Mouse (Mus musculus) CH12F3 (cell line): ENCODE results near the gene Ube2a.

Experiments
- in situ Hi-C: fragments of 300-500 bp; cut with MboI; formaldehyde crosslinking; loops from 2 replicates; pipeline ENCODE4 v1.14.3; 2020; ENCODE audit warnings: low sequenced_read_pairs

Gene Ube2a

GRCm38 (mm10) chrX:36901655-36902054 is 28.0 kb downstream of the Ube2a start:
- in situ Hi-C loops, result no loop called here

DNA sequence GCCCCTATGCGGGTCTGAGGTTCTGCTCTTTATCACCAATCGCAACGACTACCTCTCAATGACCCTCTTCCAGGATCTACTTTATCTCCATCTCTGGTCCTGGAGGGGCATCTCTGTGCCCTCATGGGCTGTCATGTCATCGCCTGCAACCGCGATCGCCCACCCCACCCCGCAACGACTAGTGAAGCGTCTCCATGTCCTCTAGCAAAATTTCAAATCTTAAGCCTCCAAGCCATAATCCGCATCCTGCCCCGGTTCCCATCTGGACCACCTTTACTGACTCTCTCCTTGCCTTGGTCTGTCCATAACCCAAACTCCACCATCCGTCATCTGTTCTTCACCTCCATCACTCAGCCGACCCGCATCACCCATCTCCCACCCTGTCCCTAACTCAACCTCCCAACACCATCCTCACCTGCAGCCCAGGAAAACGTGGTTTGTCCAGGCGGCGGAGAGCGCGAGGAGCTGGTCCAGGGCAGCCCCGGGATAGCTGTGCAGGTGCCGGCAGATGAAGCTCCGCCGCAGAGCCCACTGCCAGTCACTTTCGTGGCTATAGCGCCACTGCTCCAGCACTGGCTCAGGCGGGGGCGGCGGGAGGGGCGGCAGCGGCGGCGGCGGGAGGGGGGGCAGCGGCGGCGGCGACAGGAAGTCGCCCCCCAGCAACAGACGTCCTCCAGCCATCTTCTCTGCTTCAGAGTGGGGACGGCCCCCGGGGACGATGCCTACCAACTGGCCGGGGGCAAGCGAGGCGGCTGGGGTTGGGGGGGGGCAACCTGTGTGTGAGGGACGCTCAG is 28.8 kb downstream of the Ube2a start, which contains the start of gene Nkrf:
Gene Nkrf, minus strand, starts transcription at position 579 of the 794 bp plus-strand sequence.
- in situ Hi-C loops, result no loop called here

DNA sequence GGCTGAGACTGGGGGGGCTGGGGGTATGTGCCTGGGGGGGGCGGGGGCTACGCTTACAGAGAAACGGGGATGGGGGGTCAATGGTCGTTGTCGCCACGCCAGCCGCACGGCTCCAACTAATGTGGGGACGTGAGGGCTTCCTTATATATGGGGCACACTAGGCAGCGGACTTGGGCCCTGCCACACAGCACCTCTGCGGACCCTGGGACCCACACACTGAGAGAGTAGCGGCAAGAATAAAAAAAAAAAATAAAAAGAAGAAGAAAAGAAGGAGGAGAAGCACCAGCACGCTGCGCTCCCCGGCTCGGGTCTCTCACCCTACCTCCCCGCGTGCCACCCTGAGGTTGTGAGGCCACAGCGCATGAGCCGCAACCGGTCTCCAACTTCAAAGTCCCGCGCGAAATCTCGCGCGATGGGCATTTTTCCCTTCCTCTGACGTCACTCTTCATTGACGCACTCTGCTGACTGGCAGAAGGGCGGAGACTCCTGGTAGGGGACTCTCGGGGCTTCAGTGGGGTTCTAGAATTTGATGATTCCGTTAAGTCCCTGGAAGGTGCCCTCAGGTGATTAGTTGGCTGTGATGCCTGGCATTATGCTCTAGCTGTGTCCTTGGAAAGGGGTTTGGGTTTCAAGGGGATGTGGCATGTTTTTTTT is 29.5 kb downstream of the Ube2a start:
- in situ Hi-C loops, result no loop called here

- in situ Hi-C loops, result no loop called here
Observed at GRCm38 (mm10) chrX:36906539-36906938, 32.8 kb downstream of the Ube2a start.

GRCm38 (mm10) chrX:36911343-36911742 is 37.6 kb downstream of the Ube2a start:
- in situ Hi-C loops, result no loop called here

GRCm38 (mm10) chrX:36917749-36918148 is 44.0 kb downstream of the Ube2a start:
- in situ Hi-C loops, result no loop called here

- in situ Hi-C loops, result no loop called here
Observed at GRCm38 (mm10) chrX:36921346-36921745, 47.6 kb downstream of the Ube2a start.

DNA sequence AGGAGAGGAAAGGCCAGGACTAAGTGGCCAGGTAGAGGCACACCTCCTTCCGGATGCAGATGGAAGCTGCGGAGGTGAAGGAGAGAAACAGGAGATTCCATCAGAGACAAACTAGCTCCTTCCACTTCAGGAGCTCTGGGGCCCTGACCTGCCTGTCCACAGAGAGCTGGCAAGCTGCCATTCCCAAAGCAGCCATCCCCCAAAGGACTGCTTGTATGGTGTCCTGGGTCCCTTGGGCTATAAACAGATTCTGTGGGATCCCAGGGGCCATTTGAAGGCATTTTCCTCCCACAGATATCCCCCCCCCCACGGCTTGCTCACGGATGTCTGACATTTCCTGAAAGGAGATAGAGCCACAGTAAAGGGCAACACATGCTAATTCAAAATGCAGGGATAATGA is 55.1 kb downstream of the Ube2a start:
- in situ Hi-C loops, result loop anchor here (25.0 kb wide), 1 partner anchor 109 kb away; the partner anchor contains the start of gene Sowahd

- in situ Hi-C loops, result loop anchor here (25.0 kb wide), 1 partner anchor 108 kb away; the partner anchor contains the start of gene Sowahd
Observed at GRCm38 (mm10) chrX:36929694-36930093, 56.0 kb downstream of the Ube2a start.

- in situ Hi-C loops, result loop anchor here (25.0 kb wide), 1 partner anchor 107 kb away; the partner anchor contains the start of gene Sowahd
Observed at GRCm38 (mm10) chrX:36930574-36930973, 56.9 kb downstream of the Ube2a start.
